Mouse (Mus musculus) neutrophil, adult 65 days (primary cell): Measurements from ENCODE around the gene Soga3. TPM values are rescaled to one million over a fixed set of nuclear protein-coding genes. Genes with fewer than 3 reads are reported as not detected.

ENCODE experiments used
- total RNA-seq: library from RNA; stranded (reverse); gene quantifications from 2 replicates; pipeline ENCODE4 v1.2.4, GENCODE M21; 2023

Gene Soga3
- not detected in 2 replicates for total RNA-seq

GRCm38 (mm10) chr10:29143566-29144335 lies at the start of gene Soga3:
Gene Soga3, plus strand, starts transcription at chr10:29143839.

DNA sequence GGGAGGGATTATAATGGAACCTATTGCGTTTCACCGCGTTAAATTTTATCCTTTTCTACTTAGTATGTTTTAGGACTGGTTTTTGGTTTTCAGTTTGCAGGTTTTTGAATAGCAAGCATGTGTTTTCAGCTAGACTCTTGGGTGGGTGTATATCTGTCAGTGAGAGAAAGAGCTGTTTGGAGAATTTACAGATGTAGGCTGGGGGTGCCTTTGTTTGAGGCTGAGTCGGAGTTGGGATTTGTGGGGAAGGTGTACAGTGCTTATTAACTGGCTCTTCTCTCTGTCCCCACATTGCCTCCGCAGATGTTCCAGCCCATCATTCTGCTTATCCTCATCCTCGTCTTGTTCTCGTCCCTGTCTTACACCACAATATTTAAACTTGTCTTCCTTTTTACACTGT lies 55.0 kb downstream of the Soga3 start, which contains the start of gene Gm49353:
Gm49353 (plus strand) TSS at position 313 of the 400 bp plus-strand sequence.

GRCm38 (mm10) chr10:29211453-29211852 lies 67.8 kb downstream of the Soga3 start, which contains the start of gene 9330159F19Rik:
Gene 9330159F19Rik, plus strand, starts transcription at chr10:29211606.

Other genes with a start within 250 kb of the Soga3 start
- gene 2310057J18Rik, start 157.5 kb upstream of the Soga3 start, total RNA-seq, result not detected in 2 replicates
- gene Gm49353, start 55.1 kb downstream of the Soga3 start, total RNA-seq, result not detected in 2 replicates
- not detected in 2 replicates for gene 9330159F19Rik, start 67.8 kb downstream of the Soga3 start, total RNA-seq
- 1.1 and 3.2 TPM in 2 replicates for gene Echdc1, start 169.3 kb downstream of the Soga3 start, total RNA-seq
- gene Rnf146, start 218.6 kb downstream of the Soga3 start, total RNA-seq, result 69.4 and 110 TPM in 2 replicates